Mouse (Mus musculus) forebrain, embryonic 11.5 days (tissue): ENCODE results near the gene Tcf23. TPM values are rescaled to one million over a fixed set of nuclear protein-coding genes. Genes with fewer than 3 reads are reported as not detected.
"Not testable (repeated sequence)": the region's sequence is repeated elsewhere in the genome, so short reads cannot be mapped to it uniquely, and the experiment has no call there.

Experiments
- ATAC-seq: fragments of 200-750 bp; cut with Nextera tagmentation; replicated peaks from 2 replicates; pipeline ENCODE4 v1.8.0; 2017; ENCODE audit warnings: moderate TSS enrichment; ENCODE audit not compliant: low FRiP score
- DNase-seq: peaks from one replicate; pipeline ENCODE4 v3.0.0-alpha.2; 2017; ENCODE audit warnings: low spot score
- H3K27ac ChIP-seq: fragments of 300-500 bp; sonication (generic); 2 replicates; pipeline ENCODE4 v1.5.1; 2014; ENCODE audit warnings: low read depth, low read length
- H3K27me3 ChIP-seq: fragments of 300-500 bp; sonication (generic); 2 replicates; pipeline ENCODE4 v1.6.1; 2014; ENCODE audit warnings: mild to moderate bottlenecking, low read length, mixed read lengths; ENCODE audit not compliant: control insufficient read depth, insufficient read depth
- H3K36me3 ChIP-seq: fragments of 300-500 bp; sonication (generic); 2 replicates; pipeline ENCODE4 v1.6.1; 2014; ENCODE audit warnings: mild to moderate bottlenecking, low read length, moderate library complexity, mixed read lengths; ENCODE audit not compliant: control insufficient read depth, insufficient read depth
- H3K4me1 ChIP-seq: fragments of 300-500 bp; sonication (generic); replicated peaks from 2 replicates; pipeline ENCODE4 v1.6.1; 2014; ENCODE audit warnings: low read length, mixed read lengths; ENCODE audit not compliant: control insufficient read depth, insufficient read depth
- H3K4me2 ChIP-seq: fragments of 300-500 bp; sonication (generic); 2 replicates; pipeline ENCODE4 v1.6.1; 2014; ENCODE audit warnings: low read depth, mild to moderate bottlenecking, low read length, moderate library complexity, mixed read lengths; ENCODE audit not compliant: severe bottlenecking
- H3K4me3 ChIP-seq: fragments of 300-500 bp; sonication (generic); 2 replicates; pipeline ENCODE4 v1.5.1; 2014; ENCODE audit warnings: low read depth, low read length
- H3K9ac ChIP-seq: fragments of 300-500 bp; sonication (generic); 2 replicates; pipeline ENCODE4 v1.6.1; 2014; ENCODE audit warnings: low read length
- H3K9me3 ChIP-seq: fragments of 300-500 bp; sonication (generic); 2 replicates; pipeline ENCODE4 v1.6.1; 2016; ENCODE audit warnings: low read length, mixed read lengths; ENCODE audit not compliant: control insufficient read depth
- WGBS: fragments of 180-500 bp; shearing (Covaris S2); extraction: QIAGEN DNeasy Blood & Tissue Kit; methylation state at CpG from one replicate; pipeline ENCODE4 v1.1.7; 2014; 5-methylcytosine and 5-hydroxymethylcytosine counted together
- polyA plus RNA-seq: library from polyadenylated mRNA; unstranded; fragments of >200 nt; fragmentation: Nextera tagmentation; extraction: Ambion mirVana; gene quantifications from 2 replicates; pipeline ENCODE4 v1.2.1, GENCODE M21; 2014

The Tcf23 gene
- polyA plus RNA-seq, 1 experiment from 2014 or later = not detected

- H3K9me3 ChIP-seq = no peaks in the 10 kb centered on the region
- H3K9ac ChIP-seq = no peak overlapping the region
- ATAC-seq = no peak
- no peak overlapping the region for H3K4me2 ChIP-seq
- no peak overlapping the region for H3K27ac ChIP-seq
- H3K4me1 ChIP-seq = no peaks in the 10 kb centered on the region
- DNase-seq = peak; percentile 73
- no peak overlapping the region for H3K4me3 ChIP-seq
- H3K36me3 ChIP-seq = no peaks in the 10 kb centered on the region
- H3K27me3 ChIP-seq = no peaks in the 10 kb centered on the region
- 19% methylated on average over 5 of the region's 5 CpGs for WGBS
Observed at GRCm38 (mm10) chr5:30998306-30998705, 29.8 kb downstream of the Tcf23 start.

- DNase-seq (no peak), ATAC-seq (no peak)
- WGBS = 62% methylated on average over 5 of the region's 5 CpGs
- Histone ChIP-seq H3K4me3 (no peak overlapping the region), H3K4me1 (no peaks in the 10 kb centered on the region), H3K27me3 (no peaks in the 10 kb centered on the region), H3K27ac (no peak overlapping the region), H3K36me3 (no peaks in the 10 kb centered on the region), H3K9ac (no peak overlapping the region), H3K4me2 (no peak overlapping the region), H3K9me3 (no peaks in the 10 kb centered on the region)
Observed at GRCm38 (mm10) chr5:30999324-30999723, 30.9 kb downstream of the Tcf23 start.

DNA sequence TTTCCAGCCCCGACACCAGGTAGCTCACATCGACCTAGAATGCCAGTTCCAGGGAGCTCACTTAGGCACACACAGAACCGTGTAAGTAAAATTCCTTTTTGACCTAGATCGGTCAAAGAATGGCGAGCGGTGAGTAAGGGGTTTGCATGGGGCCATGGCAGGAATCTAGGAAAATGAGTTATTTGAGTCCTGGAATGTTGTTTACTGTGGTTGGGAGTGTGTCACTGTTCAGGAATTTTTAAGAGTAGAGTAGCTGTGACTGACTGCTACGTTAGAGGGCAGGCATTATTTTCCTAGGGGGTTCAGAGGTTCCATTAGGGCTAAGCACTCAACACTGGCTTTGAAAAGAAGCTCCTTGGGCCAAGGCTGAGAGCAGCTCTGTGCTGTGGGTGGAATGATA, 31.7 kb downstream of the Tcf23 start:
- H3K4me3 ChIP-seq = no peak overlapping the region
- H3K9ac ChIP-seq = no peak overlapping the region
- no peak for ATAC-seq
- no peak for DNase-seq
- H3K27me3 ChIP-seq = no peaks in the 10 kb centered on the region
- no peak overlapping the region for H3K4me2 ChIP-seq
- no peaks in the 10 kb centered on the region for H3K9me3 ChIP-seq
- H3K4me1 ChIP-seq = no peaks in the 10 kb centered on the region
- WGBS = 81% methylated on average over 7 of the region's 7 CpGs
- no peaks in the 10 kb centered on the region for H3K36me3 ChIP-seq
- no peak overlapping the region for H3K27ac ChIP-seq

- Histone ChIP-seq H3K36me3 (no peaks in the 10 kb centered on the region), H3K4me3 (no peak overlapping the region), H3K9me3 (no peaks in the 10 kb centered on the region), H3K27ac (no peak overlapping the region), H3K4me1 (no peaks in the 10 kb centered on the region), H3K9ac (no peak overlapping the region), H3K4me2 (no peak overlapping the region), H3K27me3 (no peaks in the 10 kb centered on the region)
- 94% methylated on average over 2 of the region's 2 CpGs for WGBS
- ATAC-seq (no peak), DNase-seq (no peak)
Observed at GRCm38 (mm10) chr5:31000993-31001392, 32.5 kb downstream of the Tcf23 start.

DNA sequence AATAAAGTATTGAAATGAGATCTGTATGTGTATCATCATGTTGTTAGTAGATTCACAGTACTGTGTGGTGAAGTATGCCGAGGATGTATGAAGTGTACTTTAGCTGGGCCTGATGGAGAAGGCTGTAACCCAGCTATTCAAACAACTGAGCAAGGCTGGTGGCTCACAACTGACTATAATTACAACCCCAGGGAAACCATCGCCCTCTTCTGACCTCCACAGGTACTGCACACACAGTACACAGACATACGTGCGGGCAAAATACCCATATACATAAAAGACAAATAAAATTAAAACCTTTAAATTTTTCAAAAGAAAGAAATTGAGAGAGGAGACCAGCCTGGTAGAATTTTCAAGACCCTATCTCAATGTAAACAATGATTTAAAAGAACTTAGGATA, 33.1 kb downstream of the Tcf23 start:
- no peak overlapping the region for H3K4me2 ChIP-seq
- DNase-seq (no peak), ATAC-seq (no peak)
- H3K4me3 ChIP-seq = no peak overlapping the region
- no peaks in the 10 kb centered on the region for H3K36me3 ChIP-seq
- H3K27ac ChIP-seq = no peak overlapping the region
- H3K27me3 ChIP-seq = no peaks in the 10 kb centered on the region
- 83% methylated on average over 4 of the region's 4 CpGs for WGBS
- no peaks in the 10 kb centered on the region for H3K9me3 ChIP-seq
- no peak overlapping the region for H3K9ac ChIP-seq
- H3K4me1 ChIP-seq = no peaks in the 10 kb centered on the region

- Histone ChIP-seq H3K4me3 (no peak overlapping the region), H3K4me1 (no peaks in the 10 kb centered on the region), H3K36me3 (no peaks in the 10 kb centered on the region), H3K27me3 (no peaks in the 10 kb centered on the region), H3K27ac (no peak overlapping the region), H3K9ac (no peak overlapping the region), H3K4me2 (no peak overlapping the region), H3K9me3 (no peaks in the 10 kb centered on the region)
- 6% methylated on average over 5 of the region's 5 CpGs for WGBS
- ATAC-seq (no peak), DNase-seq (peak; percentile 95)
Observed at GRCm38 (mm10) chr5:31004184-31004583, 35.7 kb downstream of the Tcf23 start.

DNA sequence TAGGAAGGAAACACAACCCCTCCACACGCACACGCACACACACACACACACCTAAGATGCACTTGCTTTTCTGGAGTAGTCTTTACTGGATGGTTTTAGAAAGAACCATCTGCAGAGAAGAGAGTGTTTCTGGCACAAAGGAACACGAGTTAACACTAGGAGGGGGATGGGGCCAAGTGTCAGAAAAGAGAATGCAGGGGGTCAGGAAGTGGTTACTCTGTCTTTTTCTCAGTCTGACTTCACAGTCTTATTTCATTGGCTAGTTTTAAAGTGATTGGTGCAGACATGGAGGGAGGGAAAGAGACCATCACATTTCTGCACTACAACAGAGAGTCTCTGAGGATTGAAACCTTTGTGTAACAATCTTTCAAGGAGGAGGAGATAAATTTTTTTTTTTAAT, 44.3 kb downstream of the Tcf23 start:
- Histone ChIP-seq H3K36me3 (no peaks in the 10 kb centered on the region), H3K9me3 (no peaks in the 10 kb centered on the region), H3K4me1 (no peaks in the 10 kb centered on the region), H3K4me2 (no peak overlapping the region), H3K4me3 (no peak overlapping the region), H3K9ac (no peak overlapping the region), H3K27ac (no peak overlapping the region), H3K27me3 (no peaks in the 10 kb centered on the region)
- 84% methylated on average over 3 of the region's 3 CpGs for WGBS
- no peak for DNase-seq
- ATAC-seq = no peak

DNA sequence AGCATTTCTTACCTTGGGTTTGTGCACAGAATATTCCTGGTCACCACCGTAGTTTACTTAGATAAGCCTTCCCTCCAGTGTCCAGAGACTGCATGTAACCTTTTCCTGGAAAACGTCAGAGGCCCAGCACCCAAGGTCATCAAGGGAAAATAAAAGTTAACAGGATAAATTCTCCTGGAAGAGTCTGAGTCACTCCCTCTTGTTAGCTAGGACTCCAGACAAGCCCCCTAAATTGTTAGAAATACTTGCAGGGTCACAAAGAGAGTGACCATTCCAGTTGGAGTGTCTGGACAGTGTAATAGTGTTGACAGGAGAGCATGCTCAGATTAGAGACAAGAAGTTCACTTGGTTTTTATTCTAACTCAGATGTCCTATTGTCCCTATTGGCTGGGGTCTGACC, 47.5 kb downstream of the Tcf23 start:
- no peaks in the 10 kb centered on the region for H3K27me3 ChIP-seq
- ATAC-seq = no peak
- no peak overlapping the region for H3K27ac ChIP-seq

GRCm38 (mm10) chr5:31021790-31022189, 53.3 kb downstream of the Tcf23 start:
- not testable (repeated sequence) for H3K9ac ChIP-seq

More for the DNA sequence above, 47.5 kb downstream of the Tcf23 start:
- Histone ChIP-seq H3K4me3 (no peak overlapping the region), H3K9ac (no peak overlapping the region), H3K4me2 (no peak overlapping the region), H3K4me1 (no peaks in the 10 kb centered on the region), H3K36me3 (no peaks in the 10 kb centered on the region), H3K9me3 (no peaks in the 10 kb centered on the region)
- 82% methylated on average over 2 of the region's 2 CpGs for whole genome bisulfite sequencing
- no peak for DNase-seq

More at GRCm38 (mm10) chr5:31021790-31022189, 53.3 kb downstream of the Tcf23 start:
- not testable (repeated sequence) for H3K4me3 ChIP-seq, H3K4me1 ChIP-seq, H3K36me3 ChIP-seq, H3K4me2 ChIP-seq, H3K27ac ChIP-seq, ATAC-seq, DNase-seq, H3K27me3 ChIP-seq, H3K9me3 ChIP-seq
- WGBS = 89% methylated on average over 4 of the region's 5 CpGs
